Mouse (Mus musculus): ENCODE results near the gene N4bp2l2. TPM values are rescaled to one million over a fixed set of nuclear protein-coding genes. Genes with fewer than 3 reads are reported as not detected.

The N4bp2l2 gene
- total RNA-seq (2023), result 10 to 100 TPM; 57.0 to 58.0 TPM

GRCm38 (mm10) chr5:150666133-150666739 lies at the start of gene N4bp2l2:
N4bp2l2 (minus strand) TSS chr5:150666183.

DNA sequence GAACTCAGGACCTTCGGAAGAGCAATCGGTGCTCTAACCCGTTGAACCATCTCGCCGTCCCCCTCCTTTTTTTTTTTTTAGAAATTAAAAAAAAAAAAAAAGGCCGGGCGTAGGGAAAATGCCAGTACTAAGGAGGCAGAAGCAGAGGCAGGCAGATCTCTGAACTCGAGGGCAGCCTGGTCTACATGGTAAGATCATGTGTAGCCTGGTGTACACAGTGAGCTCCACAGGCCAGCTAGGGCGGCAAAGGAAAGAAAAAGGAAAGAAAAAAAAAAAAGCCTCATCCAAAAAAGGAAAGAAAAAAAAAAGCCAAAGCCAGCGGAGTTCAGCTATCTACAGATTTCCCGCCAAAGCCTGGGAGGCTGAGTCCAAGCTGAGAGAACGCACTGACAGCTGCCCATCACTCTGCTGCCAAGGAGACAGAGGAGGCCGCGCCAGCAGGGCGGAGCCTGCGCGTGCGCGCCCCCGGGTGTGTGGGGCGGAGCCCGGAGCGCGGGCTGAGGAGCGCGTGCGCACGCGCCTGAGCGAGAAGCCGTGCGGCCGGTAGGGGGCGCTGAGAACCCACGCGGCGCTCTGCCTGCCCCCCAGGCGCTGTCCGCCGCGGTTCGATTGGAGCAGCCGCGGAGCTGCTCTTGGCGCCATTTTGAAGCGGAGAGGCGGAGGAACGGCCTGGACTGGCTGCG lies 7.3 kb upstream of the N4bp2l2 start, which contains the start of gene Pds5b:
TSS of gene Pds5b (plus strand) at position 587 of the 683 bp plus-strand sequence.

DNA sequence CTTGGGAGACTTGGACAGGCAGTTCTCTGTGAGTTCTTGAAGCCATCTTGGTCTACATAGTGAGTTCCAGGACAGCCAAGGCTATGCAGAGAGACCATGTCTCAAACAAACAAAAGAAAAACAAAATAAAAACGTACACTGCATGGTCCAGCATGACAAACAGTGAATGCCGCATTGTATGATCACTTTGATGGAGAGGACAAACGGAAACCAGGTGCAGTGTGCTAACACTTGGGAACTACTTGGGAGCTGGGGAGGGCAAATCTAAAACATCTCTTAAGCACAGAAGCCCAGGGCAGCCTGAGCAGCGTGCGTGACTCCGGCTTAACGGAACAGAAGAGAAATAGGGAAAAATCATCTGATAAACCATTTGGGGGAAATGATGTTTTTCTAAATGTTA lies 68.9 kb downstream of the N4bp2l2 start, which contains the start of gene N4bp2l1:
TSS of gene N4bp2l1 (minus strand) at position 101 of the 400 bp plus-strand sequence.

Other genes starting within 250 kb of the N4bp2l2 start
- gene Zar1l, start 148.0 kb downstream of the N4bp2l2 start, total RNA-seq (2023), result not detected
- gene Brca2, start 143.6 kb downstream of the N4bp2l2 start, total RNA-seq (2023), result 10 to 100 TPM; 18.4 to 22.5 TPM
- 10 to 100 TPM; 58.8 to 68.1 TPM for gene N4bp2l1, start 69.0 kb downstream of the N4bp2l2 start, total RNA-seq (2023)
- gene Pds5b, start 7.6 kb upstream of the N4bp2l2 start, total RNA-seq (2023), result 10 to 100 TPM; 21.7 to 22.7 TPM

Measured in neutrophil, adult 59 days (primary cell).